Mouse (Mus musculus) neutrophil, adult 5-6 weeks (primary cell): ENCODE data around the gene Rab5if. TPM values are rescaled to one million over a fixed set of nuclear protein-coding genes. Genes with fewer than 3 reads are reported as not detected.
"Not testable (repeated sequence)": the region's sequence is repeated elsewhere in the genome, so short reads cannot be mapped to it uniquely, and the experiment has no call there.

Experiments
- ATAC-seq: fragments of 151-379, 151-347 bp; 2 replicates; pipeline ENCODE4 v1.8.0; 2017; ENCODE audit warnings: mild to moderate bottlenecking, moderate TSS enrichment; ENCODE audit not compliant: insufficient number of reproducible peaks, poor library complexity, low FRiP score, severe bottlenecking; ENCODE audit errors: extremely low read depth
- total RNA-seq: library from RNA; stranded (forward); fragments of 200-1000 nt; gene quantifications from 2 replicates; pipeline ENCODE4 v1.2.3, GENCODE M21; 2017

Rab5if gene
- 107 and 115 TPM in 2 replicates for total RNA-seq

DNA sequence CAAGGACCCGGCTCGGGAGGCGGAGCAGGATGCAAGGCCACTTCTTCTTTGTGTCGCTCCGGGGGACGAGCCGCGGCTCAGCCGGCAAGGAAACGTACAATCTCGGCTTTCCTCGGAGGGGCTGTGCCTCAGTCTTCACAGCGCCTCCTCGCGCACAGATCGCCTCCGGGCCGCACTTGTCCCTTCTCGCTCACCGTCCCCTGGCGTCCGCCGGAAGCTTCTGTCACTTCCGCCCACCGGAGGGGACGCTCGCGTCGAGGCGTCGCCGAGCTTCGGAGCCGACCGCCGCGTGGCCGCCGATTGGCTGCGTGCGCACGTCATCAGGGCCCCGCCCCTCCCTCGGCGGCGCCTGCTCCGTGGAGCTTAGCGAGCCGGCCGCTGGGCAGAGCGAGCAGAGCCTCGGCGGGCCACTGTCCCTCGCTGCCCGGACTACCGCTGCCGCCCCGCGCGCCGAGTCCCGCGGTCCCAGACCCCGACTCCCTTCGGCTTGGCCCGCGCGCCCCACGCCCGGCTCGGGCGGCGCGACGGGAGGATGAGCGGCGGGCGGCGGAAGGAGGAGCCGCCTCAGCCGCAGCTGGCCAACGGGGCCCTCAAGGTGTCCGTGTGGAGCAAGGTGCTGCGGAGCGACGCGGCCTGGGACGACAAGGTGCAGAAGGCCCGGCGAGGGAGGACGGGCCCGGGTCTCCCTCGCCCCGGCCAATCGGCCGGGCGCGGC, at the start of gene Rab5if:
TSS of gene Rab5if (plus strand) at position 357 of the 715 bp plus-strand sequence.
- ATAC-seq: peak; percentile 89

GRCm38 (mm10) chr2:156814344-156814801, 48.6 kb upstream of the Rab5if start:
- ATAC-seq: no peak

DNA sequence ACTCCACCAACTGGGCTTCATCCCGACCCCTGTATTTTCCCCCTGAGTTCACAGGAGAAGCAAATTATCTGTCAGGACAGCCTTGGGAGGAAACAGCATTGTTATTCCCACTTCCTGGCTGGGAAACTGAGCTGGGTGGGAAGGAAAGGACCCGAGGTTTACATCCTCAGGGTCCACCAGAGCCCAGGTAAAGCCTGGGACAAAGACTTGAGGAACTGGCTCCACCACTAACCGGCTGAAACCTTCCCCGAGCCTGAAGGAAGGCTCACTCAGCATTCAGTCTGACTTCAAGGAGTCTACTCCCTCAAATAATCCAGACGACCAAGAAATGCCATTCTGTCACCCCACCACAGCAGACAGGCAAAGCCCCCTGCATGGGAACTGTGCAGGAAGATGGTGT, 48.0 kb upstream of the Rab5if start:
- no peak for ATAC-seq

GRCm38 (mm10) chr2:156815412-156815811, 47.5 kb upstream of the Rab5if start:
- ATAC-seq: no peak

GRCm38 (mm10) chr2:156816116-156816515, 46.8 kb upstream of the Rab5if start:
- ATAC-seq: no peak

GRCm38 (mm10) chr2:156825128-156825527, 37.8 kb upstream of the Rab5if start:
- ATAC-seq: not testable (repeated sequence)

DNA sequence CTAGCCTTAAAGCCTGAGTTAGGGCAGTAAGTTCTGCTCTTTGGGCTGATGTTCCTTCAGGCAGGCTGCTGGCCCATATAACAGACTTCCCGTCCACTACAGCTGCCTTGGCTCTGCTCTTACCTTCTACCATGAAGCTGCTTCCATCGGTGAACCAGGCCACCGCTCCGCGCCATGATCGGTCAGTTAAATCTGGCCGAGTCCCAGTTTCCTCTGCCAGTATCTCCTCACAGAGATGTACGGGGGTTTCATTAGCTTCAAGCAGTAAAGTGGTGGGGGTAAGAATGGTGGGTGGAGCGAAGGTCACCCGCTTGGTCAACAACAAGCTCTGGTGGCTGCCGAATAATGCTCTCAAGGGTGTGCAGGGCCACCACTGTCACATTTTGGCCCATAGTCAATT, 28.6 kb upstream of the Rab5if start:
- no peak for ATAC-seq

DNA sequence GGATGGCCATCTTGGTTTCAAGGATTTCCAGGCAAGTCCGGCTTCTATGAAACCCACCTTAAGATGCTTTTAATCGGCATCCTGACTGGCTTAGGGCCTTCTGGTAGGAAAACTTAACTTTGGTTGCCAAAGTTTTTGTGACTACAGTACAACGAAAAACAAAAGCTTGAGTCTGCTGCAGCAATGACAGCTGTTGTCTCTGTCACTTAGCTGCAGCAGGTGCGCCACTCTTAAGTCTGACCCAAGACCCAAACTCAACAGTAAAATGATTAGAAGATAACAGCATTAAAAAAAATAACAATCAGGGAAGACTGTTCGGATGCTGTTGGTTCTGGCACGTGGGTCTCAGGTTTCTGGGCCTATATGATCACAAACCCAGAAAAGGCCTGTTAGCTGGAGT, 24.1 kb upstream of the Rab5if start:
- ATAC-seq: no peak

DNA sequence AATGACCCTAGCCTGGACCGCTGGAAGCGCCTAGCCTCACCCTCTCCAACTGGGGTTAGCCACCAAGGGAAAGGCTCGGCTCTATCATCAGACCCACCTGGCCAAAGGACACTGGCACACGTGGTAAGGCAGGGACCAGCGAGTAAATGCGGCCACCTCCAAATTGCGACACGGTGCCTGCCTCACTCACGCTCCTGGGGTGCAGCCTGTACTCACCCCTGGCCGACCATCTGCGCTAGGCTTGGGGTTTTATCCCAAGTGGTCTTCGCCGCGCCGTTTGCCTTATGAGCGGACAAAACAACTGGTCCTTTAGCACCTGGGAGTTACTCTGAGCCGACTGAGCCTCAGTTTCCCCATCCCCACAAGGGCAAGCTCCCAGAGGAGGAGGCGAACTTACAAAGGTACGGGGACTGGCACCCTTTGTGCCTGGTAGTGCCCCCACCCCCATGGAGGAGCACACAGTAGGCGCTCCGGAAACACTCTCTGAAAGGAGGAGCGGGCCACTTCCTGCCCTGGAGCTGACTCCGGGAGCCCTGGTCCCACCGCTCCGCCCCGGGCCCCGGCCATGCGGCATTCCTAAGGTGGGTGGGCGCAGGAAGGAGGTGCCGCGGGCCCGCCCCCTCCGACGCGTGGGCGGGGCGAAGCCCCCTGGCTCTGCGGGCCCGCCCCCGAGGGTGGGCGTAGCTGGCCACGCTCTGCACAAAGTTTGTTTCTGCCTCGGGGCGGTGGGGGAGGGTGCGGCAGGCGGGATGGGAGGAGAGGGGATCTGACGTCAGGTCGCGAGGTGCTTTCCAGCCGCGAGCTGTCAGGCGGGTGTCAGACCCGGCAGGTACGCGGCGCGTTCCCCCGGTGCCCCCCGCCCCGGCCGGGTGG, 23.4 kb upstream of the Rab5if start, which contains the start of gene Tgif2:
TSS of gene Tgif2 (plus strand) at position 689 of the 873 bp plus-strand sequence.
- peak; percentile 69 for ATAC-seq

- ATAC-seq: 0 out of 2 replicates have a peak, but pooled peaks have one; percentile 18
These were observed 22.5 kb upstream of the Rab5if start for GRCm38 (mm10) chr2:156840301-156841027.

GRCm38 (mm10) chr2:156841028-156841840, 21.7 kb upstream of the Rab5if start:
- no peak for ATAC-seq

GRCm38 (mm10) chr2:156841841-156842706, 20.9 kb upstream of the Rab5if start:
- peak; percentile 18; the same call in 1 of the 2 replicates for ATAC-seq

DNA sequence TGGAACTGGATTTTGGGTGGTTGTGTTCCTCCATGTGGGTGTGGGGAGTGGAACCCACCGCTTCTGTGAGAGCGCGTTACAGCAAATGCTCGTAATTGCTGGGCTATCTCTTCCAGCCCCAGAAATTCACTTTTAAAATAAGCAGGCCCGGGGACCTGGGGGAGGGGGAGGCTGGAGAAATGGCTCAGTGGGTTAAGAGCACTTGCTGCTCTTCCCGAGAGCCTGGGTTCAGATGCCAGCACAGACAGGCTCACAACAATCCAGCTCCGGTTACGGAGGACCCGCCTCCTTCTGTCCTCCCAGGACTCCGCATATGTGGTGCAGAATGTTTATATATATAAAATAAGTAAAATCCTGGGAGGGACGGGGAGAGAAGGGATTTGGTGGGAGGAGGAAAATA, 20.2 kb upstream of the Rab5if start:
- no peak for ATAC-seq

DNA sequence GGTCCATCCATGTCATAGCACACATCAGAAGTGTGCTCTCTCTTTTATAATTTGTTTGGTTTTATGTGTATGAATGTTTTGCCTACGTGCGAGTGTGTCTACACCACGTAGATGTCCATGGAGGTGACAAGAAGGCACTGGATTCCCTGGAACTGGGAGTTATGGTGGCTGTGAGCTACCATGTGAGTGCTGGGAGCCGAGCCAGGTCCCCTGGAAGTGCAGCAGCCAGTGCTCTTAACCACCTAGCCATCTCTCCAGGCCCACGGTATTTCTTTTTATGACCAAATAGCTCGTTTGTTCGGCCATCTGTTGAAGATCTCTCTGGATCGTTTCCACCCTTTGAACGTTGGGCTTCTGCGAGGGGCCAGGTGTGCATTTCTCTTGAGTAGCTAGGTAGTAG, 19.6 kb upstream of the Rab5if start:
- ATAC-seq: no peak

DNA sequence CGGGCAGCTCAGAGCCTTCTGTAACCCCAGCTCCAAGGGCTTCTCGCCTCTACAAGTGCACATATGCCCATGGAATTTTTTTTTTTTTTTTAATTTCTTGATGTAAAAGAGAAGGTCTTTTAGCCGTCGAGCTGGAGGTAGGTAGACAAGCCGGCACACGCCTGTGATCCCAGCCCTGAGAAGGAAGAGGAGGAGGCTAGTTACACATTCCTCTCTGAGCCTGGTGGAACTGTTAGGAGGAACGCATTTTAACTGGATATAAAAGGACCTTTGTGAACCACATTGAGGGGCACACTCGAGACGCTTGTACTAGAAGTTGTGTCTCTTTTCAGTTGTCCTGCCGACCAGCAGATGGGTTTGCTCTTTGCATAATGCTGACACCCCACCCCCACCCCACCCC, 18.2 kb upstream of the Rab5if start:
- no peak for ATAC-seq

GRCm38 (mm10) chr2:156847653-156848052, 15.3 kb upstream of the Rab5if start:
- ATAC-seq: no peak

GRCm38 (mm10) chr2:156848526-156849182, 14.3 kb upstream of the Rab5if start:
- no peak for ATAC-seq
